Comparison of ENCODE assay signal across 20 mouse cellular contexts in the genomic region with DNA sequence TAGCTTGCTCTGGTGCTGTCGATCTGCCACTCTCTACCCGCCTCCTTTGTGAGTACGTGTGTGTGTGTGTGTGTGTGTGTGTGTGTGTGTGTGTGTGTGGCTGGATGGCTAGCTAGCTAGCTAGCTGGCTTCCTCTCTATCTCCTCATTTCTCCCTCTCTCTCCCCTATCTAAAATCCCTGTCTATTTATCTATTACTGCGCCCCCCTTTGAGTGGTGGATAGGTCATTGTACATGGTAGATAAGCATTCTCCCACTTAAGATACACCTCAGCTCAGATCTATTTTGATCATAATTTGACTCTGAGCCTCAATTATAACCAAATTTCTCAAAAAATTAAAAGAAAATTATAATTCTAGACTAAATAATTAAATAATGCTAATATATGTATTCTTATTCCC.
DNase-seq lines count a peak whose midpoint lies in the region; ATAC-seq and TF ChIP-seq lines count a peak whose summit lies in the region.
"Had no signal": no experiment of that assay in that cellular context is flagged by ENCODE, and none has a peak within 500 bp of the region (broad histone marks: within the 10 kb centered on the region; RNA-seq: fewer than 3 reads in every experiment).

No protein-coding gene starts in this region.

- no peak overlapping the region for H3K4me2 ChIP-seq in heart, embryonic 11.5 days
- H3K4me2 ChIP-seq in liver, embryonic 12.5 days: peak overlapping the region; percentile 43
- peak overlapping the region; percentile 13; the same call in 1 of the 2 replicates for H3K4me2 ChIP-seq in liver, embryonic 16.5 days (ENCODE audit: low read depth, low read length)
- H3K4me2 ChIP-seq: hindbrain, embryonic 15.5 days had no signal

- no peaks in the 10 kb centered on the region for H3K4me1 ChIP-seq in heart, embryonic 11.5 days (ENCODE audit: control insufficient read depth, insufficient read depth, low read length)
- H3K4me1 ChIP-seq in liver, embryonic 12.5 days: peaks cover 23% of the 10 kb centered on the region
- peaks cover 13% of the 10 kb centered on the region for H3K4me1 ChIP-seq in liver, embryonic 16.5 days (ENCODE audit: control insufficient read depth, low read depth, low read length)
- H3K4me1 ChIP-seq: embryonic facial prominence, embryonic 10.5 days; hindbrain, embryonic 15.5 days had no signal

- no peaks in the 10 kb centered on the region for H3K9me3 ChIP-seq in heart, embryonic 11.5 days (replicated peaks; ENCODE audit: control insufficient read depth, low read length)
- no peaks in the 10 kb centered on the region for H3K9me3 ChIP-seq in liver, embryonic 12.5 days (replicated peaks)
- no peaks in the 10 kb centered on the region for H3K9me3 ChIP-seq in liver, embryonic 16.5 days (replicated peaks; ENCODE audit: control insufficient read depth, low read length)
- H3K9me3 ChIP-seq: embryonic facial prominence, embryonic 10.5 days had no signal

- ATAC-seq in heart, embryonic 11.5 days (replicated peaks; ENCODE audit: insufficient number of reproducible peaks, low FRiP score, low TSS enrichment): peak; percentile 34; the same call in 1 of the 2 replicates
- peak; percentile 50 for ATAC-seq in liver, embryonic 12.5 days
- ATAC-seq in liver, embryonic 16.5 days (ENCODE audit: low read depth): peak; percentile 67
- ATAC-seq: CD4-positive, CD25-positive, alpha-beta regulatory T cell, adult 4 months; forebrain, embryonic 14.5 days had no signal

- no peak overlapping the region for H3K4me3 ChIP-seq in heart, embryonic 11.5 days (ENCODE audit: low read depth, low read length)
- H3K4me3 ChIP-seq in liver, embryonic 12.5 days: no peak overlapping the region
- no peak overlapping the region for H3K4me3 ChIP-seq in liver, embryonic 16.5 days (ENCODE audit: low read depth, low read length)
- H3K4me3 ChIP-seq in layer of hippocampus, adult 2 months: no peak overlapping the region
- H3K4me3 ChIP-seq: embryonic facial prominence, embryonic 10.5 days; heart, embryonic 10.5 days; hindbrain, embryonic 15.5 days had no signal

- WGBS in heart, embryonic 11.5 days (ENCODE audit: insufficient replicate concordance): 50% methylated on average over 4 of the region's 4 CpGs
- 30% methylated on average over 4 of the region's 4 CpGs for WGBS in liver, embryonic 12.5 days (ENCODE audit: insufficient replicate concordance)
- WGBS in liver, embryonic 16.5 days (ENCODE audit: insufficient replicate concordance): 24% methylated on average over 4 of the region's 4 CpGs

- no peaks in the 10 kb centered on the region for H3K36me3 ChIP-seq in heart, embryonic 11.5 days (ENCODE audit: control insufficient read depth, insufficient read depth, low read length)
- H3K36me3 ChIP-seq in liver, embryonic 12.5 days: no peaks in the 10 kb centered on the region
- H3K36me3 ChIP-seq in liver, embryonic 16.5 days (ENCODE audit: control insufficient read depth, insufficient read depth): no peaks in the 10 kb centered on the region
- H3K36me3 ChIP-seq: embryonic facial prominence, embryonic 10.5 days; heart, embryonic 10.5 days; hindbrain, embryonic 15.5 days had no signal

- no peak overlapping the region for H3K9ac ChIP-seq in heart, embryonic 11.5 days (ENCODE audit: low read depth, low read length)
- H3K9ac ChIP-seq in liver, embryonic 12.5 days: no peak overlapping the region
- no peak overlapping the region for H3K9ac ChIP-seq in liver, embryonic 16.5 days (ENCODE audit: low read depth, low read length)
- H3K9ac ChIP-seq: hindbrain, embryonic 15.5 days had no signal

- DNase-seq in heart, adult 9 months (ENCODE audit: low spot score in 2 of 2): no peak
- DNase-seq in layer of hippocampus, postnatal 25 days (ENCODE audit: extremely low spot score in 1 of 2, low spot score in 1 of 2): no peak
- no peak for DNase-seq in layer of hippocampus, adult 2 months (ENCODE audit: low spot score in 2 of 2)
- DNase-seq in kidney, adult 9 months: no peak
- DNase-seq: adrenal gland, postnatal 14 days; B cell, adult 2 months; cerebellum, adult 11-12 months; cerebellum, adult 9-10 months; cerebellum, postnatal 25 days; gastrocnemius, postnatal 36 days; heart, adult 11 months; heart, postnatal 36 days had no signal

- no peaks in the 10 kb centered on the region for H3K27me3 ChIP-seq in heart, embryonic 11.5 days (ENCODE audit: control insufficient read depth, insufficient read depth, low read length)
- no peaks in the 10 kb centered on the region for H3K27me3 ChIP-seq in liver, embryonic 12.5 days (replicated peaks)
- H3K27me3 ChIP-seq in liver, embryonic 16.5 days (ENCODE audit: control insufficient read depth, insufficient read depth, low read depth, low read length): no peaks in the 10 kb centered on the region
- H3K27me3 ChIP-seq: hindbrain, embryonic 15.5 days had no signal

- no peak for TF ChIP-seq CTCF in layer of hippocampus, adult 2 months (conservative IDR thresholded peaks at IDR 0.05)

- H3K27ac ChIP-seq in heart, embryonic 11.5 days (ENCODE audit: low read depth, low read length): peak overlapping the region; percentile 82; the same call in 1 of the 2 replicates
- peak overlapping the region; percentile 88 for H3K27ac ChIP-seq in liver, embryonic 12.5 days
- H3K27ac ChIP-seq in liver, embryonic 16.5 days (ENCODE audit: low read length): peak overlapping the region; percentile 82
- H3K27ac ChIP-seq in layer of hippocampus, adult 2 months: no peak overlapping the region
- H3K27ac ChIP-seq: embryonic facial prominence, embryonic 10.5 days; heart, embryonic 10.5 days; hindbrain, embryonic 15.5 days had no signal
